Mouse (Mus musculus) intestine, embryonic 16.5 days (tissue): ENCODE results near the gene Isx. TPM values are rescaled to one million over a fixed set of nuclear protein-coding genes. Genes with fewer than 3 reads are reported as not detected.

Experiments
- ATAC-seq: fragments of 200-750 bp; cut with Nextera tagmentation; 2 replicates; pipeline ENCODE4 v1.8.0; 2017; ENCODE audit warnings: moderate TSS enrichment, moderate library complexity
- H3K27ac ChIP-seq: fragments of 300-500 bp; sonication (generic); 2 replicates; pipeline ENCODE4 v1.5.1; 2014; ENCODE audit warnings: mild to moderate bottlenecking, low read length
- H3K27me3 ChIP-seq: fragments of 300-500 bp; sonication (generic); replicated peaks from 2 replicates; pipeline ENCODE4 v1.6.1; 2014; ENCODE audit warnings: low read length, control low read depth, mixed read lengths; ENCODE audit not compliant: control insufficient read depth, insufficient read depth
- H3K36me3 ChIP-seq: fragments of 300-500 bp; sonication (generic); 2 replicates; pipeline ENCODE4 v1.6.1; 2014; ENCODE audit warnings: low read length, control low read depth; ENCODE audit not compliant: control insufficient read depth, insufficient read depth
- H3K4me1 ChIP-seq: fragments of 300-500 bp; sonication (generic); 2 replicates; pipeline ENCODE4 v1.6.1; 2014; ENCODE audit warnings: low read length, control low read depth, mixed read lengths; ENCODE audit not compliant: control insufficient read depth, insufficient read depth
- H3K4me2 ChIP-seq: fragments of 300-500 bp; sonication (generic); 2 replicates; pipeline ENCODE4 v1.6.1; 2014; ENCODE audit warnings: low read depth, low read length, control low read depth
- H3K4me3 ChIP-seq: fragments of 300-500 bp; sonication (generic); 2 replicates; pipeline ENCODE4 v1.5.1; 2014; ENCODE audit warnings: mild to moderate bottlenecking, low read length
- H3K9ac ChIP-seq: fragments of 300-500 bp; sonication (generic); 2 replicates; pipeline ENCODE4 v1.6.1; 2014; ENCODE audit warnings: low read depth, low read length
- H3K9me3 ChIP-seq: fragments of 300-500 bp; sonication (generic); 2 replicates; pipeline ENCODE4 v1.6.1; 2016; ENCODE audit warnings: low read length, control low read depth; ENCODE audit not compliant: control insufficient read depth
- WGBS: fragments of 180-500 bp; shearing (Covaris S2); extraction: QIAGEN DNeasy Blood & Tissue Kit; methylation state at CpG from one replicate; pipeline ENCODE4 v1.1.7; 2014; 5-methylcytosine and 5-hydroxymethylcytosine counted together
- polyA plus RNA-seq: library from polyadenylated mRNA; unstranded; fragments of >200 nt; fragmentation: Nextera tagmentation; extraction: Ambion mirVana; gene quantifications from 2 replicates; pipeline ENCODE4 v1.2.1, GENCODE M21; 2015

The Isx gene
- 101 and 109 TPM in 2 replicates for polyA plus RNA-seq

GRCm38 (mm10) chr8:74872940-74873339 lies at the start of gene Isx:
Isx (plus strand) TSS chr8:74873173.
- peak within 1 kb of the TSS; percentile 89 for H3K27ac ChIP-seq
- H3K36me3 ChIP-seq = no peaks in the 10 kb centered on the region
- H3K4me2 ChIP-seq = peak within 1 kb of the TSS; percentile 49
- no peaks in the 10 kb centered on the region for H3K27me3 ChIP-seq
- H3K9ac ChIP-seq = peak within 1 kb of the TSS; percentile 78
- H3K4me1 ChIP-seq = peaks cover 5% of the 10 kb centered on the region; the same call in 1 of the 2 replicates
- peak; percentile 70 for ATAC-seq
- H3K4me3 ChIP-seq = peak within 1 kb of the TSS; percentile 56
- 50% methylated on average over 3 of the region's 3 CpGs for WGBS
- H3K9me3 ChIP-seq = no peaks in the 10 kb centered on the region

GRCm38 (mm10) chr8:74827689-74828088 lies 45.3 kb upstream of the Isx start:
- Histone ChIP-seq H3K9ac (no peak overlapping the region), H3K27me3 (no peaks in the 10 kb centered on the region), H3K27ac (no peak overlapping the region), H3K4me1 (no peaks in the 10 kb centered on the region), H3K4me2 (no peak overlapping the region), H3K9me3 (no peaks in the 10 kb centered on the region), H3K36me3 (no peaks in the 10 kb centered on the region), H3K4me3 (no peak overlapping the region)
- 63% methylated on average over 3 of the region's 3 CpGs for whole genome bisulfite sequencing
- no peak for ATAC-seq

- Histone ChIP-seq H3K4me1 (no peaks in the 10 kb centered on the region), H3K4me3 (no peak overlapping the region)
- no peak for ATAC-seq
Observed at GRCm38 (mm10) chr8:74831322-74831721, 41.7 kb upstream of the Isx start.

GRCm38 (mm10) chr8:74834246-74834645 lies 38.7 kb upstream of the Isx start:
- Histone ChIP-seq H3K9ac (no peak overlapping the region), H3K9me3 (no peaks in the 10 kb centered on the region), H3K27ac (no peak overlapping the region), H3K27me3 (no peaks in the 10 kb centered on the region), H3K4me1 (no peaks in the 10 kb centered on the region), H3K4me2 (no peak overlapping the region), H3K4me3 (no peak overlapping the region), H3K36me3 (no peaks in the 10 kb centered on the region)
- no peak for ATAC-seq
- 55% methylated on average over 1 of the region's 1 CpGs for WGBS

More at GRCm38 (mm10) chr8:74831322-74831721, 41.7 kb upstream of the Isx start:
- Histone ChIP-seq H3K9me3 (no peaks in the 10 kb centered on the region), H3K36me3 (no peaks in the 10 kb centered on the region), H3K27me3 (no peaks in the 10 kb centered on the region), H3K27ac (no peak overlapping the region), H3K4me2 (no peak overlapping the region), H3K9ac (no peak overlapping the region)
- WGBS = 65% methylated on average over 5 of the region's 5 CpGs

GRCm38 (mm10) chr8:74847376-74848048 lies 25.5 kb upstream of the Isx start:
- H3K27ac ChIP-seq = no peak overlapping the region
- H3K9ac ChIP-seq = no peak overlapping the region
- H3K4me2 ChIP-seq = no peak overlapping the region
- H3K27me3 ChIP-seq = no peaks in the 10 kb centered on the region
- no peak for ATAC-seq
- H3K4me1 ChIP-seq = no peaks in the 10 kb centered on the region
- WGBS = 30% methylated on average over 12 of the region's 12 CpGs
- H3K4me3 ChIP-seq = no peak overlapping the region
- H3K9me3 ChIP-seq = no peaks in the 10 kb centered on the region
- no peaks in the 10 kb centered on the region for H3K36me3 ChIP-seq

- Histone ChIP-seq H3K9me3 (no peaks in the 10 kb centered on the region), H3K36me3 (no peaks in the 10 kb centered on the region), H3K27me3 (no peaks in the 10 kb centered on the region), H3K4me2 (no peak overlapping the region), H3K4me1 (no peaks in the 10 kb centered on the region), H3K27ac (no peak overlapping the region), H3K9ac (no peak overlapping the region), H3K4me3 (no peak overlapping the region)
- WGBS = 91% methylated on average over 1 of the region's 1 CpGs
- ATAC-seq = no peak
Observed at GRCm38 (mm10) chr8:74848707-74849106, 24.3 kb upstream of the Isx start.

- Histone ChIP-seq H3K9ac (no peak overlapping the region), H3K4me1 (no peaks in the 10 kb centered on the region), H3K4me2 (no peak overlapping the region), H3K36me3 (no peaks in the 10 kb centered on the region), H3K9me3 (no peaks in the 10 kb centered on the region), H3K27me3 (no peaks in the 10 kb centered on the region), H3K4me3 (no peak overlapping the region), H3K27ac (no peak overlapping the region)
- no peak for ATAC-seq
Observed at GRCm38 (mm10) chr8:74850971-74851370, 22.0 kb upstream of the Isx start.

- H3K4me3 ChIP-seq = no peak overlapping the region
- H3K27ac ChIP-seq = no peak overlapping the region
- H3K27me3 ChIP-seq = no peaks in the 10 kb centered on the region
- H3K4me1 ChIP-seq = no peaks in the 10 kb centered on the region
- H3K36me3 ChIP-seq = no peaks in the 10 kb centered on the region
- H3K9ac ChIP-seq = no peak overlapping the region
- no peaks in the 10 kb centered on the region for H3K9me3 ChIP-seq
- peak; percentile 58; the same call in 1 of the 2 replicates for ATAC-seq
- WGBS = 14% methylated on average over 3 of the region's 3 CpGs
- H3K4me2 ChIP-seq = no peak overlapping the region
Observed at GRCm38 (mm10) chr8:74851837-74852236, 21.1 kb upstream of the Isx start.

- no peak overlapping the region for H3K4me2 ChIP-seq
- peak; percentile 55; the same call in 1 of the 2 replicates for ATAC-seq
- no peaks in the 10 kb centered on the region for H3K4me1 ChIP-seq
- no peaks in the 10 kb centered on the region for H3K27me3 ChIP-seq
- H3K36me3 ChIP-seq = no peaks in the 10 kb centered on the region
- H3K9ac ChIP-seq = no peak overlapping the region
- 18% methylated on average over 5 of the region's 5 CpGs for WGBS
- H3K27ac ChIP-seq = no peak overlapping the region
- H3K4me3 ChIP-seq = no peak overlapping the region
- no peaks in the 10 kb centered on the region for H3K9me3 ChIP-seq
Observed at GRCm38 (mm10) chr8:74853488-74853887, 19.5 kb upstream of the Isx start.

GRCm38 (mm10) chr8:74854786-74855185 lies 18.2 kb upstream of the Isx start:
- WGBS = 92% methylated on average over 4 of the region's 4 CpGs
- H3K9ac ChIP-seq = no peak overlapping the region
- no peaks in the 10 kb centered on the region for H3K27me3 ChIP-seq
- ATAC-seq = no peak
- no peak overlapping the region for H3K27ac ChIP-seq
- H3K36me3 ChIP-seq = no peaks in the 10 kb centered on the region
- no peaks in the 10 kb centered on the region for H3K4me1 ChIP-seq
- no peak overlapping the region for H3K4me3 ChIP-seq
- no peaks in the 10 kb centered on the region for H3K9me3 ChIP-seq
- no peak overlapping the region for H3K4me2 ChIP-seq
